Mouse (Mus musculus) C2C12 (cell line): ENCODE data around the gene Plekha4.

Experiments
- CEBPB ChIP-seq: IDR thresholded peaks from one replicate; pipeline ENCODE4 v1.6.1; 2011; ENCODE audit warnings: low read depth, mild to moderate bottlenecking, control low read depth, moderate library complexity
- CTCF ChIP-seq: IDR thresholded peaks from one replicate; pipeline ENCODE4 v1.5.1; 2011; ENCODE audit not compliant: control insufficient read depth, insufficient read depth, insufficient read length
- MAX ChIP-seq: IDR thresholded peaks from one replicate; pipeline ENCODE4 v1.6.1; 2011; ENCODE audit warnings: mild to moderate bottlenecking, control low read depth
- USF1 ChIP-seq: IDR thresholded peaks from one replicate; pipeline ENCODE4 v1.6.1; 2011; ENCODE audit warnings: low read depth, mild to moderate bottlenecking, control low read depth, moderate library complexity

DNA sequence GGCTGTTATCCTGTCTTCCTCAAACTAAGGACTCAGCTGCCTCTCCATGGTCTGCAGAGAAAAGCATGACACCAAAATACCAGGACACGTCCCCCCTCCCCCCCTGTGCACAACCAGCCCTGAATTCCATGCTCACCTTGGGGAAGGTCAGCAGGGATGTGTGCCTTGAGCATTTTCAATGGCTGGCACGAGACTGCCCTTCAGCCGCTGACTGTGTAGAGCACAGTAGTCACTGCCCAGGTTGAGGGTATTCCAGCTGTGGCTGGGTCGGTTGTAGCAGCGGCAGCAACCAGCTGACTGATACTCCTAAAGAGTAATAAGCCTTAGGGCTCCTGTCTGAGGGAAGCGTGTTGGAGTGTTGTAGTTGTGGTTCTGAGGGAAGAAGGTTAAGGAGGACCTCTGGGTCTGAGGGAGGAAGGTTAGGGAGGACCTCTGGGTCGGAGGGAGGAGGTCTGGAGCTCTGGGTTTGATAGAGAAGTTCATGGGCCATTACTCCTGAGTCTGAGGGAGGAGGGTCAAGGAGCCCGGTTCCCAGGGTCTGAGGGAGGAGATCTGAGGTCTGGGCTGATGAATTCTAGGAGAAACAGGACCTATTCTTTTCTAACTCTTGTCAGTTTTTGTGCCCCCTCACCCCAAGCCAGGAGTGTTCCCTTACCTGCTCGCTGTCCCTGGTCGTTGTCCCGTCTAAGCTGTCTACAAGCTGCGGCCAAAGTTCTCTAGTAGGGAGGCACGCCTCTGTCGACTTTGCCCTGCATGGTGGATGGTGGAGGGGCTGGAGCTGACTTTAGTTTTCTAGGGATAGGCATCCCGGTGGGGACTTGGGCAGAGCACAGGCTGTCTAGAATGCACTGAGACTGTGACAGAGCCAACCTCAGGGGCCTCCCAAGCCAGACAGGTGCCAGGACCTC lies 48.6 kb downstream of the Plekha4 start:
- no peak for TF ChIP-seq CTCF
- no peak for TF ChIP-seq CEBPB
- TF ChIP-seq MAX = no peak
- no peak for TF ChIP-seq USF1
